Mouse (Mus musculus) cerebellum, adult 2 months (tissue): ENCODE data around the gene Metrn. TPM values are rescaled to one million over a fixed set of nuclear protein-coding genes. Genes with fewer than 3 reads are reported as not detected.
A peak's percentile ranks its signal among the peaks of the same experiment; 100 is the strongest.

Experiments used
- DNase-seq, 2 experiments: peaks; one replicate each; pipeline ENCODE4 v3.0.0; 2021
- H3K27ac ChIP-seq: fragments of 200-500 bp; 2 replicates; pipeline ENCODE4 v1.5.1; 2012; ENCODE audit warnings: low read length, control low read depth, inconsistent platforms; ENCODE audit not compliant: insufficient read depth
- H3K27me3 ChIP-seq: fragments of 200-500 bp; 2 replicates; pipeline ENCODE4 v1.6.1; 2012; ENCODE audit warnings: inconsistent platforms, mild to moderate bottlenecking, low read length, moderate library complexity; ENCODE audit not compliant: control insufficient read depth, insufficient read depth
- H3K4me1 ChIP-seq: fragments of 200-500 bp; 2 replicates; pipeline ENCODE4 v1.6.1; 2011; ENCODE audit warnings: low read length; ENCODE audit not compliant: control insufficient read depth, insufficient read depth
- H3K4me3 ChIP-seq: fragments of 200-500 bp; replicated peaks from 2 replicates; pipeline ENCODE3; 2011; ENCODE audit warnings: mild to moderate bottlenecking, low read depth, low read length, control low read depth; ENCODE audit not compliant: insufficient read depth
- CTCF ChIP-seq: fragments of 200-500 bp; IDR thresholded peaks from 2 replicates; pipeline ENCODE4 v1.5.1; 2011; ENCODE audit warnings: low read depth, mild to moderate bottlenecking, control low read depth, low read length, moderate library complexity, borderline replicate concordance; ENCODE audit not compliant: insufficient read depth
- POLR2A ChIP-seq: fragments of 200-500 bp; IDR thresholded peaks from 2 replicates; pipeline ENCODE4 v1.6.1; 2011; ENCODE audit warnings: low read length, control low read depth, borderline replicate concordance; ENCODE audit not compliant: insufficient read depth
- WGBS: fragments of 180-500 bp; shearing (Covaris S2); methylation state at CpG from one replicate; pipeline ENCODE4 v1.1.7; 2018; 5-methylcytosine and 5-hydroxymethylcytosine counted together
- polyA plus RNA-seq: library from polyadenylated mRNA; depleted of rRNA; stranded (reverse); fragments of >200 nt; gene quantifications from 2 replicates; pipeline ENCODE4 v1.2.3, GENCODE M21; 2012

The Metrn gene
- polyA plus RNA-seq, 1 experiment: 534 TPM

GRCm38 (mm10) chr17:25828223-25828594 is 31.3 kb upstream of the Metrn start:
- Histone ChIP-seq H3K27me3 (no peaks in the 10 kb centered on the region), H3K4me3 (peak overlapping the region; percentile 92), H3K4me1 (peaks cover 33% of the 10 kb centered on the region), H3K27ac (peak overlapping the region; percentile 6; the same call in 1 of the 2 replicates)
- WGBS: 66% methylated on average over 8 of the region's 8 CpGs
- TF ChIP-seq POLR2A: no peak
- TF ChIP-seq CTCF: no peak
- no peak for DNase-seq

GRCm38 (mm10) chr17:25827546-25828222 is 30.7 kb upstream of the Metrn start:
- WGBS: 76% methylated on average over 22 of the region's 22 CpGs
- no peak overlapping the region for H3K27ac ChIP-seq

GRCm38 (mm10) chr17:25827011-25827410 is 30.1 kb upstream of the Metrn start:
- no peak for DNase-seq
- Histone ChIP-seq H3K4me3 (no peak overlapping the region), H3K27me3 (no peaks in the 10 kb centered on the region), H3K4me1 (peaks cover 33% of the 10 kb centered on the region), H3K27ac (no peak overlapping the region)
- WGBS: 92% methylated on average over 13 of the region's 13 CpGs
- no peak for TF ChIP-seq CTCF
- TF ChIP-seq POLR2A: no peak

More at GRCm38 (mm10) chr17:25827546-25828222, 30.7 kb upstream of the Metrn start:
- no peak for TF ChIP-seq POLR2A
- no peak for TF ChIP-seq CTCF
- Histone ChIP-seq H3K27me3 (no peaks in the 10 kb centered on the region), H3K4me3 (no peak overlapping the region), H3K4me1 (peaks cover 33% of the 10 kb centered on the region)
- no peak for DNase-seq

- 90% methylated on average over 27 of the region's 27 CpGs for WGBS
- TF ChIP-seq POLR2A (no peak), CTCF (no peak)
- Histone ChIP-seq H3K27ac (no peak overlapping the region), H3K4me3 (no peak overlapping the region), H3K4me1 (peaks cover 24% of the 10 kb centered on the region), H3K27me3 (no peaks in the 10 kb centered on the region)
- DNase-seq: no peak
Measured at GRCm38 (mm10) chr17:25825984-25826570, 29.1 kb upstream of the Metrn start.

GRCm38 (mm10) chr17:25825311-25825710 is 28.4 kb upstream of the Metrn start:
- Histone ChIP-seq H3K4me3 (no peak overlapping the region), H3K27ac (no peak overlapping the region), H3K4me1 (peaks cover 17% of the 10 kb centered on the region), H3K27me3 (no peaks in the 10 kb centered on the region)
- no peak for DNase-seq
- TF ChIP-seq POLR2A (no peak), CTCF (no peak)
- WGBS: 81% methylated on average over 6 of the region's 6 CpGs

GRCm38 (mm10) chr17:25824362-25825142 is 27.6 kb upstream of the Metrn start:
- WGBS: 68% methylated on average over 17 of the region's 17 CpGs
- H3K4me1 ChIP-seq: peaks cover 14% of the 10 kb centered on the region
- TF ChIP-seq POLR2A (no peak), CTCF (no peak)

GRCm38 (mm10) chr17:25823452-25823851 is 26.5 kb upstream of the Metrn start, which contains the start of gene Wdr24:
TSS of gene Wdr24 (plus strand) at chr17:25823627.
- under 1% methylated on average over 18 of the region's 18 CpGs for WGBS
- peak within 1 kb of the TSS; percentile 80 for H3K4me3 ChIP-seq
- peaks cover 12% of the 10 kb centered on the region for H3K4me1 ChIP-seq
- H3K27me3 ChIP-seq: no peaks in the 10 kb centered on the region
- TF ChIP-seq POLR2A (peak; percentile 77; the same call in 1 of the 2 replicates), CTCF (no peak)
- peak; percentile 85 to 86 for DNase-seq
- peak within 1 kb of the TSS; percentile 31; the same call in 1 of the 2 replicates for H3K27ac ChIP-seq

More at GRCm38 (mm10) chr17:25824362-25825142, 27.6 kb upstream of the Metrn start:
- no peaks in the 10 kb centered on the region for H3K27me3 ChIP-seq
- peak overlapping the region; percentile 80 for H3K4me3 ChIP-seq
- no peak overlapping the region for H3K27ac ChIP-seq
- no peak for DNase-seq
